12 mouse cellular contexts compared by ENCODE assay signal in the genomic region with DNA sequence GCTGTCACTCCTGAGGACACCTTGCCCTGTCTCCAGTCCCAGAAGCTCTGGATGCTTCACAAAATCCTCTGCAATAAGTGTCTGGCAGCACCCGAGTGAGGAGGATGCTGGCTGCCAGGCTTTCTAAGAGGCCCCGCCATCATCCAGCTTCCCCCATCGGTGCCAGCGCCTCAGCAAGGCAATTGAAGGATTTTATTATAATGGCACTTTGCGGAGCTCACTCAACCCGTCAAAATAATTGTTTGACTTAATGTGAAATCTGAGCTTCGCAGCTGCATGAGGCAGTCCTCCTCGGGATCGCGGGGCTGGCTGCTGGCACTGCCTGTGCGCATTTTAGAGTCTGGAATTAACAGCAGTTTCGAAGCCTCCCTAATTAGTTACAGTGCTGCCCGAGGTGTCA.
A peak's percentile ranks its signal among the peaks of the same experiment; 100 is the strongest.
DNase-seq lines count a peak whose midpoint lies in the region; ATAC-seq lines count a peak whose summit lies in the region.
"Had no signal": no experiment of that assay in that cellular context is flagged by ENCODE, and none has a peak within 500 bp of the region (broad histone marks: within the 10 kb centered on the region; RNA-seq: fewer than 3 reads in every experiment).

No protein-coding gene starts in this region.

- ATAC-seq in embryonic facial prominence, embryonic 11.5 days (replicated peaks; ENCODE audit: insufficient number of reproducible peaks, low FRiP score, low TSS enrichment, low read depth) = no peak
- peak; percentile 95 for ATAC-seq in forebrain, embryonic 16.5 days
- peak; percentile 56 for ATAC-seq in neural tube, embryonic 13.5 days (ENCODE audit: low read depth)

- H3K4me1 ChIP-seq in embryonic facial prominence, embryonic 11.5 days (ENCODE audit: control insufficient read depth, insufficient read depth, low read length) = no peaks in the 10 kb centered on the region
- H3K4me1 ChIP-seq in forebrain, embryonic 16.5 days (replicated peaks; ENCODE audit: control insufficient read depth, insufficient read depth, low read length) = peaks cover 12% of the 10 kb centered on the region
- peaks cover 8% of the 10 kb centered on the region; the same call in 1 of the 2 replicates for H3K4me1 ChIP-seq in neural tube, embryonic 13.5 days (replicated peaks)
- H3K4me1 ChIP-seq: heart, embryonic 13.5 days had no signal

- DNase-seq in embryonic facial prominence, embryonic 11.5 days (ENCODE audit: low spot score) = peak; percentile 43
- peak; percentile 13 to 30 for DNase-seq in layer of hippocampus, postnatal 10 days (ENCODE audit: low spot score in 2 of 2)
- DNase-seq in kidney, adult 11 months = no peak
- no peak for DNase-seq in adrenal gland, adult (ENCODE audit: inconsistent age in 2 of 2, low spot score in 1 of 2)
- DNase-seq in spleen, adult 18-20 months = no peak
- DNase-seq in cerebellum, adult 8-10 months = no peak
- DNase-seq: kidney, postnatal 25 days; lung, postnatal 14 days; thymus, postnatal 25 days had no signal

- no peak overlapping the region for H3K4me2 ChIP-seq in embryonic facial prominence, embryonic 11.5 days (ENCODE audit: low read depth, low read length)
- H3K4me2 ChIP-seq in forebrain, embryonic 16.5 days (ENCODE audit: low read length) = peak overlapping the region; percentile 50
- peak overlapping the region; percentile 41 for H3K4me2 ChIP-seq in neural tube, embryonic 13.5 days
- H3K4me2 ChIP-seq: heart, embryonic 13.5 days had no signal

- H3K27ac ChIP-seq in embryonic facial prominence, embryonic 11.5 days (replicated peaks; ENCODE audit: low read depth, low read length) = no peak overlapping the region
- peak overlapping the region; percentile 73 for H3K27ac ChIP-seq in forebrain, embryonic 16.5 days (ENCODE audit: low read length)
- peak overlapping the region; percentile 67 for H3K27ac ChIP-seq in neural tube, embryonic 13.5 days (replicated peaks)
- H3K27ac ChIP-seq: heart, embryonic 13.5 days had no signal

- no peaks in the 10 kb centered on the region for H3K36me3 ChIP-seq in embryonic facial prominence, embryonic 11.5 days (replicated peaks; ENCODE audit: control insufficient read depth, insufficient read depth, low read depth, low read length)
- no peaks in the 10 kb centered on the region for H3K36me3 ChIP-seq in forebrain, embryonic 16.5 days (ENCODE audit: control insufficient read depth, insufficient read depth)
- no peaks in the 10 kb centered on the region for H3K36me3 ChIP-seq in neural tube, embryonic 13.5 days
- H3K36me3 ChIP-seq: heart, embryonic 13.5 days had no signal

- H3K9me3 ChIP-seq in embryonic facial prominence, embryonic 11.5 days (replicated peaks; ENCODE audit: control insufficient read depth, low read length) = no peaks in the 10 kb centered on the region
- H3K9me3 ChIP-seq in forebrain, embryonic 16.5 days (ENCODE audit: control insufficient read depth, low read length) = no peaks in the 10 kb centered on the region
- H3K9me3 ChIP-seq in neural tube, embryonic 13.5 days = no peaks in the 10 kb centered on the region

- no peak overlapping the region for H3K4me3 ChIP-seq in embryonic facial prominence, embryonic 11.5 days (ENCODE audit: low read depth, low read length)
- peak overlapping the region; percentile 10; the same call in 1 of the 2 replicates for H3K4me3 ChIP-seq in forebrain, embryonic 16.5 days (replicated peaks; ENCODE audit: low read length)
- H3K4me3 ChIP-seq in neural tube, embryonic 13.5 days = no peak overlapping the region
- H3K4me3 ChIP-seq: heart, embryonic 13.5 days had no signal

- WGBS in embryonic facial prominence, embryonic 11.5 days = 41% methylated on average over 13 of the region's 13 CpGs
- 9% methylated on average over 13 of the region's 13 CpGs for WGBS in forebrain, embryonic 16.5 days
- 21% methylated on average over 13 of the region's 13 CpGs for WGBS in neural tube, embryonic 13.5 days

- no peaks in the 10 kb centered on the region for H3K27me3 ChIP-seq in embryonic facial prominence, embryonic 11.5 days (ENCODE audit: control insufficient read depth, insufficient read depth, low read length)
- H3K27me3 ChIP-seq in forebrain, embryonic 16.5 days (replicated peaks; ENCODE audit: control insufficient read depth, insufficient read depth, low read length) = no peaks in the 10 kb centered on the region
- H3K27me3 ChIP-seq in neural tube, embryonic 13.5 days = no peaks in the 10 kb centered on the region
- H3K27me3 ChIP-seq: heart, embryonic 13.5 days had no signal

- no peak overlapping the region for H3K9ac ChIP-seq in embryonic facial prominence, embryonic 11.5 days (replicated peaks; ENCODE audit: low read length)
- H3K9ac ChIP-seq in forebrain, embryonic 16.5 days (replicated peaks; ENCODE audit: low read depth, low read length) = 0 out of 2 replicates have a peak overlapping the region, but pooled peaks have one; percentile 35
- 0 out of 2 replicates have a peak overlapping the region, but pooled peaks have one; percentile 41 for H3K9ac ChIP-seq in neural tube, embryonic 13.5 days
- H3K9ac ChIP-seq: heart, embryonic 13.5 days had no signal

Comparison
In these comparisons a context has a peak if more than half of its experiments do, and no peak if none do; other contexts are left out.
1. DNase-seq: peak in embryonic facial prominence, embryonic 11.5 days (single experiment) and layer of hippocampus, postnatal 10 days (2 of 2); none in kidney, adult 11 months (single experiment), adrenal gland, adult (0 of 2), spleen, adult 18-20 months (0 of 2) and cerebellum, adult 8-10 months (single experiment).